Mouse (Mus musculus) urinary bladder, adult 18-20 months (tissue): ENCODE results near the gene Myo1g.

Experiments
- DNase-seq, 2 experiments: peaks; one replicate each; pipeline ENCODE4 v3.0.0; 2022; ENCODE audit warnings: low spot score in 2 of 2, mixed read lengths in 2 of 2

Myo1g gene

GRCm38 (mm10) chr11:6520507-6521173 is at the start of gene Myo1g:
Myo1g (minus strand) TSS chr11:6520965.
- DNase-seq = no peak

DNA sequence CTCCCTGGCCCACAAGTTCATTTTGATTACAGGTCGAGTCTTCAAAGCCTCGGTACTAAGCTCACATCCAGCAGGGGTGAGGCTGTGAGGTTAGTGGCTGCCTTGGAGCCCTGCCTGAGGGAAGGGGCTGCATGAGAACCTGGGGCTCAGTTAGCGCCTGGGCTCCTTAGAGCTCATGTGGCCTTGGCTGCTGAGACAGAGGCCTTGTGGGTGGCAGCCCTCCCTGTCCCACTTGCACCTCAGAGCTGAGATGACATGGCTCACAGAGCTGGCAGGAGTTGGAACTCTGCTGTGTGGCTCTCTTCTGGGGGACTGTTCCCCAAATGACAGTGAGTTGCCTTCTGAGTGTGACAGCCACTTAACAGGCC is 48.6 kb upstream of the Myo1g start:
- no peak for DNase-seq

DNA sequence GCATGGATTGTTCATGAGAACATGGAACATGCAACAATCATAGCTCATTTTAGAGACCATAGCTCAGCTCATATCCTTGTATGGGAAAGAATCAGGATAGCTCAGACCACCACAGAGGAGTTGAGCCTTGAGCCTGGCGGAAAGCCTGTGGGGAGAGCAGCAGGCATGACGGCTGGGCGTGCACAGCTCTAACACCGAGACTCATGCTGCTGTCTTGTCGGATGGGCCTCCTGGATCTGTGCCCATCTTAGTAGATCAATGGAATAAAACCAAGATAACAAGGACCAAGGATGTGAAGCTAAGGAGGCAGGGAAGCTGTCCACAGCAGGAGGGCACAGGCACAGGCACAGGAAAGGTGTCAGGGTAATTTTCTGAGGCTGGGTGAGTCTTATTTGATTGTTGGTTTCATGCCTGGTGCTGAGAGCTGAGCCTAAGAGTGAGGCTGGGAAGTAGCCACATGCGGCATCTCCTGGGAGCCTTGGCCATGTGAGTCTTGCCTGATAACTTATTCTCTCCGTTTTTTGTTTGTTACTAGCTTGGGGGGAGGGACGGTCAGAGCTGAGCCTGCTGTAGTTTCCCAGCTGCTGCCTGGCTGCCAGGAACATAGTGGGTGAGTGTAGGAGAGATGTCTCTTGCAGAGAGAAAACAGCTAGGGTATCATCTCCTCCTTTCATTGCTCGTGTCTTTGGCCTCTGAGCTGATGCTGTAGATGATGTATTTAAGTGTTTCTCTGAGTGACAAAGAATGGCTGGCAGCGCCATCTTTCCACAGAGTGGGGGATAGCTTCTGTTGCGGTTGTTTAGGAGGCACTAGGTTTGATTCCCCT is 48.0 kb upstream of the Myo1g start:
- no peak for DNase-seq

DNA sequence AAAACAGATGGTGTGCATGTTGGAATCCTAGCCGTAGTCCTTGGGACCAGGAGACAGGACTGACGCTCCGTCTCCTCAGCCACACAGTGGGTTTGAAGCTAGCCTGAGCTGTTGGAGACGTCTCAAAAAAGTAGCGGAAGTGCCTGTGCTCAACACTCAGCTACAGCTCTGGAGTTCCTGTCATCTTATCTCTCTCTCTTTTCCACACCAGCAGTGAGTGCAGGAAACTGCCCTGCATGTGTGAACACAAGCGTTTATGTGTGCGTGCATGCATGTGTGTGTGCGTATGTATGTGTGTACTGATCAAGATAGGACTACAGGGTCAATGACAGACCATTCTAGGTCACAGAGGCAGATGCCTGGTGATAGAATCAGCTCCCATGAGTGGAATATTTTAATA is 47.2 kb upstream of the Myo1g start:
- DNase-seq = no peak

GRCm38 (mm10) chr11:6566496-6566895 is 45.7 kb upstream of the Myo1g start:
- no peak for DNase-seq

GRCm38 (mm10) chr11:6563201-6563600 is 42.4 kb upstream of the Myo1g start:
- no peak for DNase-seq

GRCm38 (mm10) chr11:6562359-6562758 is 41.6 kb upstream of the Myo1g start:
- no peak for DNase-seq

DNA sequence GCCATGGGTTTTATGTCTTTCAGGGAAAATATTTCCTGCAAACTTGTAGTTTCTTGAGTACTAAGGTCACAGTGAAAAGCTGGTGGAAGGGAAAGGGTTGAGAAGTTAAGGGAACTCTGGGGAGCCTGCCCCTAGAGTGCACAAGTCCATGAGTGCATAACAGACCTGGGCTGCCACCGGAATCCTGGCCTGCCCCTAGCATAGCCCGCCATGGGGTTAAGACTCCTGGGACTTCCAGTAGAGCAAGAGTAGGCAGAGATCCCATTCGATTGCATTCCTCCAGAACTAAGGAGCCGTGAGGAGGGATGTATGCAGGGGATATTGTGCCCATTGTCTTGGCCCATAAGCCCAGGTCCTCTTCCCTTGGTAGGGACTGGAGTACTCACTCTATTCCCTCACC is 40.7 kb upstream of the Myo1g start:
- no peak for DNase-seq

DNA sequence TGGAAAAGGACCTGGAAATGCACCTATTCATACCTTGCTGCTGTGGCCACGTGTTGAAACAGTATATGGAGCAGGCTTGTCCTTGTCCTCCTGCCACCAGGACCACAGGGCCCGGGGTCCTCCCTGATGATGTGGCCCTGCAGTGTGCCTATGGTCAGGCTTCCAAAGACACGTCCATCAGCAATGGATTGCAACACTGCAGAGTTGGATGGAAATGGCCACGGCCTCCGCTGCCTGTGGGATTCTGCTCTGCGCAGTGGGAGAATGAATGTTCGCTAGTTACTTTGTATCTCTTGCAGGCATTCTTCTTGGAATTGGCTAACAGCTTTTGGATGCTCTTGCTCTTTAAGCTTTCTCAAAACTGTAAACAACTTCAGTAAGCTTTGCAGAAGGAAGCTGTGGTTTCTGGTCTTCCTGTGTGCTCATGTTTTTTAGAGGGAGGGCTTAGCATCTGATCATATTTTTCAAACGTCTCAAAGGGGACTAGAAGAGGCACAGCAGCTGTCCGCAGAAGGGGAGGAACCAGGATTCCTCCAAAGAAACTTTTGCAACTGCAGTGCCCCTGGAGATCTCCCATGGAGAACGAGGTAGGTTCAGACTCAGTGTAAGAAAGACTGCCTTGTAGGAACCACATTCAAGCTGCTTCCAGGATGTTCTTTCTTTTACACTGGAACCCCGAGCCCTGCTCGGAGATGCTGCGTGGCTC is 40.0 kb upstream of the Myo1g start:
- DNase-seq = peak in 1 of 2 experiments; percentile 10

DNA sequence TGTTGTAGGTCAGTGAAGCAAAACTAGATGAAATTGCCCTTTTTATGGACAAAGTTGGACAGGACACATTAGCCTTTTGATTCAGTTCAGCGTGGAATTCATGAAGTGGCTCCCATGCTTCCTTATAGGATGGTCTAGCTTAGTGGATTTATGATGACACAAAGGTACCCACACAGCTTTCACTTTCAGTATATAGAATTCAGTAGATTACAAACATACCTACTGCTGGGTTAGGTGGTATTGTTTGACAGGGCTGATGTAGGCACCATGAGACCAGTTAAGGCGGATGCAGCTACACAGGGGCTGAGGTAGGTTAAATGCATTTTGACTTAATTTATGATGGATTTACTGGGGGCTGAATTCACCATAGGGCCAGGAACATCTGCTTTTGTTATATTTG is 39.2 kb upstream of the Myo1g start:
- DNase-seq = no peak

DNA sequence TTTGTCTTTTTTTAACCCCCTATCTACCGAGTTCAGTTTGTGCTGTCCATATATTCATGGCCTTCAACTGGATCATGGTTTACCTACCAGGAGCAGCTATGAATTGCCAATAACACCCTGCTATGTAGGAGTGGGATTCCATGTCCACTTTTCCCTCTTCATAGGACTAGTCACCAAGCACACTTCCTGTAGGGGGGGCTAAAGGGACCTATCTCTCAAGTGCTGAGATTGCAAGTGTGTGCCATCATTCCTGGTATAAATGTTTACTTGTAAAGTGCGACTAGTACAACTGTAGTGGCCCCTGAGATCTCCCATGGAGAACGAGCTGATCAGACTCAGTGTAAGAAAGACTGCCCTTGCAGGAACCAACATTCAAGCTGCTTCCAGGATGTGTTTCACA is 37.5 kb upstream of the Myo1g start:
- DNase-seq = no peak

- no peak for DNase-seq
Observed at GRCm38 (mm10) chr11:6550201-6550600, 29.4 kb upstream of the Myo1g start.

- DNase-seq = no peak
Observed at GRCm38 (mm10) chr11:6549770-6550169, 29.0 kb upstream of the Myo1g start.

- DNase-seq = no peak
Observed at GRCm38 (mm10) chr11:6547696-6548325, 27.0 kb upstream of the Myo1g start.

DNA sequence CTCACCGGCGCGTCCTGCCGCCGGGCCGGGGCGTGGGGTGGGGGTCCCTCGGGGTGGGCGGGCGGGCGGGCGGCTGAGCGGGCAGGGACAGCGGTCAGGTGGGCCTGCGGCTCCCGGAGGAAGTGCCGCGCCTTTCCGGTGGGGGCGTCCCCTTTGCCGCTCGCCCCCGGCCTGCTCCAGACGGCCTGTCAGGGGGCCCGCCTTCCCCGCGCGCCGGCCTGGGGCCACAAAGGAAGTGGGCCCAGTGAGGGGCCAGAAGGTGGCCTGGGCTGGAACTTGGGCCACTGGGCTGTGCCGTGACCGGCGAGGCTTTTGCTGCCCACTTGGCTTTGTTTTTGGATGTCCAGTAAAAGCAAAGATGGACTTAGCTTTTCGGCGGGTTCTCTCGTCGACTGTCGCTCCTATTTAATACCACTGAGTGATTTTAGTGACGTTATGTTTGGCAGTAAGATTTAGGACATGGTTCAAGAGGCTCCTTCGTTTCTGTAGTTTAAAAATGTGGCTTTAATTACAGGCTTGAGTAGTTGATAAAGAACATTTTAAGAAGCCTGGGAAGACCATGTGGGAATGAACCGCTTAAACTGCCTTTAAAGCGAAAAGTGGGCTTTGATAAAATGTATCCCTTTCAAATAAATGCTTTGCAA is 26.4 kb upstream of the Myo1g start:
- DNase-seq = peak; percentile 47 to 59

- DNase-seq = peak; percentile 90 to 96
Observed at GRCm38 (mm10) chr11:6546205-6547013, 25.6 kb upstream of the Myo1g start, which contains the start of gene Ccm2. Ccm2 (plus strand) TSS chr11:6546887.

GRCm38 (mm10) chr11:6545857-6546192 is 25.1 kb upstream of the Myo1g start:
- no peak for DNase-seq

DNA sequence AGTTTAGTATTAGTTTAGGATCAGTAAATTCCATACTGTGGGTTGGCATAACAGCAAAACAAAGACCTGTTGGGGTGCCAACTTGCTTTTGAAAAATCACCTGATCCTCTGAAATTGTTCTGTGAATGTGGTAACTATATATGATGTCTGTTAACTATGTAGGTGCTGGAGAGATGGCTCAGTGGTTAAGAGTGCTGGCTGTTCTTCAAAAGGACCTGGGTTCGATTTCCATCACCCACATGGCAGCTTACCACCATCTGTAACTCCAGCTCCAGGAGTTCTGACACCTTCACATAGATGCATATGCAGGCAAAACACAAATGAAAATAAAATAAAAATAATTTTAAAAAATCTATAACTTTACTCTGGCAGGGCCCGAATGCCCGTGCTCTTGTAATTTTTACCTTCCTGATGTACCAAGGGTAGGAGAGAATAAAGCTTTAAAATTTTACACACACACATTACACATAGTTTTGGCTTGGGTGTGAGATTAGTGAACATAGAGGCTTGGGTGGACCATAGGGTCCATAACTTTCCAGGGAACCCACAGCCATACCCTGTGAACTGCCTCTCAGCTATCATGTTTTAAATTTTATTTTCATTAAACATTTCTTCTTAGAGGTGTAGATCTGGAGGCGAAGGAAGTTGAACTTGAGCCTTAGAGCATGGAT is 24.6 kb upstream of the Myo1g start:
- DNase-seq = no peak

GRCm38 (mm10) chr11:6544683-6545082 is 23.9 kb upstream of the Myo1g start:
- DNase-seq = no peak

GRCm38 (mm10) chr11:6530746-6531145 is 10.0 kb upstream of the Myo1g start:
- no peak for DNase-seq
